Mouse (Mus musculus) kidney, postnatal 4 days (tissue): ENCODE data around the gene Serpinb9c.
"Not testable (repeated sequence)": the region's sequence is repeated elsewhere in the genome, so short reads cannot be mapped to it uniquely, and the experiment has no call there.

Source experiments
- DNase-seq, 2 experiments: peaks; one replicate each; pipeline ENCODE4 v3.0.0; 2021; ENCODE audit warnings: mixed read lengths in 2 of 2

Serpinb9c gene

GRCm38 (mm10) chr13:33159642-33160041 lies at the start of gene Serpinb9c:
Serpinb9c (minus strand) TSS chr13:33159742.
- DNase-seq = no peak

- no peak for DNase-seq
Measured at GRCm38 (mm10) chr13:33199740-33200139, 40.2 kb upstream of the Serpinb9c start.

DNA sequence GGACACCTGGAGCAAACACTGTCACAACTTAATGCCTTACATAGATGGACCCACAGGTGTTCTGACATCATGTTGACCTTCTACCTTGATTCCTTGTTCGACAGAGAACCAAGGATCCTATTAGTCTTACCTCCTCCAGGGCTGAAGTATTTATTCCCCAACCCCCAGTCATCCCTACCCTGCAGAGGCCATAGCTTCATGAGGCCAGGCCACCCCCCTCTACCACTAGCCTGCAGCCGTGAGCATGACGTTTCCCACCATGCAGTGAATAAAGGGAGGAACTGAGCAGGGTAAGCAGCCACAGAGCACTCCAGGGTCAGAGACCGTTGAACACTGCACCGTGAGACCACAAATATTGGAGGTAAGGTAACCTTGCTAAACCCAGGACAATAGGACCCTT lies 33.1 kb upstream of the Serpinb9c start, which contains the start of gene Serpinb9d:
TSS of gene Serpinb9d (plus strand) at position 301 of the 400 bp plus-strand sequence.
- no peak for DNase-seq

- DNase-seq = not testable (repeated sequence)
Measured at GRCm38 (mm10) chr13:33190486-33190885, 30.9 kb upstream of the Serpinb9c start.

DNA sequence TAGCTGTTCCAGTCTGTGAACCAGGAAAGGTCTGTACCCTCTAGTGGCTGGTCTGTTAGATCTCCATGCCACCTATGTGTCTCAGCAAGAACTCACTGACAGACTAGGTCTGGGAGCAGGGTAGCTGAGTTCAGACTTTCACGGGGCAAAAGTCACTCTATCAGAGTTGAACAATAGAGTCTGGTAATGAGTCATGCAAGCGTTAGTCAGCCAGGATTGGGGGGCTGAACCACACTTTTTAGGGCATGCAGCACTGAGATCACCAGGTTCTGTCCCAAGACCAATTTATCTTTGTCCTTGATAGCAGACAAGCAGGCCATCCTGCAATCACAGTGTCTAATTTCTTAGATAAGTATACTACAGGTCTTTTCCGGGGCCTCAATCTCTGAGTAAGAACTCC lies 18.1 kb downstream of the Serpinb9c start:
- DNase-seq = no peak

DNA sequence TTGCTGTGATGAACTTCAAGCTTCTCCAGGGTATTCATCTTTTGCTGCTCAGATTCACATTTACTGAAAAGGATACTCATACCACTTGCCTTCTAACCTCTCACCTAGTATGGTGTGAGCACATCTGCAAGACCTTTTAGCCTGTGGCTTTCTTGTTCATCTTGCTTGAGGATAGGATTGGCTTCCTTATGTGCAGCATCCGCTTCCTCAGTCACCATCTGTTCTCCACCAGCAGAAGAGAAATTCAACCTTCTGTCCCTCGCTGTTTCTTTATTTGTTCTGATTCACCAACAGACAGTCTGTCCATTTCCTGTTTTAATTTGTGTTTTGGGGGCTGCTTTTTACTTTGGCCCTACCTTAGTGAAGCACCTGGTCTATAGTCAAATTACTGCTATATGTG lies 21.8 kb downstream of the Serpinb9c start:
- no peak for DNase-seq

DNA sequence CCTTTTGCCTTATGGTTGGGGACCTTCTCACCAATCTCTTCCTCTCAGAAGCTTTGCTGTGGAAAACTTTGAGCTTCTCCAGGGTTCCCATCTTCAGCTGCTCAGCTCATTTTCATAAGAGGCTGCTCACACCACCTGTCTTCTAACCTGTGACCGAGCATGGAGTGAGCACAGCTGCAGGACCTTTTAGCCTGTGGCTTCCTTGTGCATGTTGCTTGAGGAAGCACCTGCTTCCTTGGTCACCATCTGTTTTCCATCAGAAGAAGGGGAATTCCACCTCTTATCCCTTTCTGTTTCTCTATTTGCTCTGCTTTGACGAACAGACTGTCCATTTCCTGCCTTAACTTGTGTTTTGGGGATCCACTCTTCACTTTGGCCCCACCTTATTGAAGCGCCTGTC lies 46.5 kb downstream of the Serpinb9c start:
- DNase-seq = no peak

DNA sequence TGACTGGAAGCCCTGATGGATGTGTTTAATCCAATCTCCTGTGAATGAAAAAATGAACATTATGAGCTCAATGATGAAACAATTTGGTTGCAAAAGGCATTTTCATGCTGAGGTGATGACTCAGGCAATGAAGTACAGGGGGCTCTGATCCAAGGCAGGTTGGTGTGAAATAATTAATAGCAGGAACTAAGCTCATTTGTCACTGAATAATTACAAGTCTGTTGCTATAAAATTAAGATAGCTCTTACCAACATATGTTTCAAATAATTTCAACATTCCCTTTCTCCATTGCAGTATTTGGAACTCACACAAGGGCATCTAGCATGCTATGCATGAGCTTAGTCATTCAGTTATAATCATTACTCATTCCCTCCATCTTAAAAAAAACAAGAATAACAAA lies 53.9 kb downstream of the Serpinb9c start:
- DNase-seq = no peak
